Mouse (Mus musculus) kidney, adult 2 months (tissue): ENCODE measurements at regions not wholly inside any gene's neighbourhood (a gene's known extent, or its start where the extent isn't known, plus 50 kb on each side); places are given as distances from the start of the nearest gene placed in this dataset.

Experiments
- DNase-seq: peaks from one replicate; pipeline ENCODE4 v3.0.0; 2021
- H3K27ac ChIP-seq: fragments of 200-500 bp; 2 replicates; pipeline ENCODE4 v1.5.1; 2012; ENCODE audit warnings: low read depth, low read length, control low read depth, inconsistent platforms; ENCODE audit not compliant: insufficient read depth
- H3K27me3 ChIP-seq: fragments of 200-500 bp; replicated peaks from 2 replicates; pipeline ENCODE4 v1.6.1; 2012; ENCODE audit warnings: mild to moderate bottlenecking, moderate library complexity, low read length, inconsistent platforms; ENCODE audit not compliant: control insufficient read depth, insufficient read depth
- H3K36me3 ChIP-seq: fragments of 200-500 bp; 2 replicates; pipeline ENCODE4 v1.6.1; 2012; ENCODE audit warnings: mild to moderate bottlenecking, moderate library complexity, low read length, inconsistent platforms; ENCODE audit not compliant: control insufficient read depth, insufficient read depth
- H3K4me1 ChIP-seq: fragments of 200-500 bp; 2 replicates; pipeline ENCODE4 v1.6.1; 2011; ENCODE audit warnings: low read length; ENCODE audit not compliant: control insufficient read depth, insufficient read depth
- H3K4me3 ChIP-seq: fragments of 200-500 bp; 2 replicates; pipeline ENCODE4 v1.5.1; 2011; ENCODE audit warnings: mild to moderate bottlenecking, low read depth, low read length, control low read depth; ENCODE audit not compliant: insufficient read depth
- CTCF ChIP-seq: fragments of 200-500 bp; conservative IDR thresholded peaks from 2 replicates; pipeline ENCODE4 v1.5.1; 2011; ENCODE audit warnings: low read depth, mild to moderate bottlenecking, control low read depth, low read length, moderate library complexity, mixed read lengths; ENCODE audit not compliant: insufficient read depth, insufficient read length
- POLR2A ChIP-seq: fragments of 200-500 bp; IDR thresholded peaks from one replicate; pipeline ENCODE4 v1.6.1; 2011; ENCODE audit warnings: low read depth, low read length, control low read depth
- WGBS: fragments of 180-500 bp; shearing (Covaris S2); methylation state at CpG from one replicate; pipeline ENCODE4 v1.1.7; 2018; 5-methylcytosine and 5-hydroxymethylcytosine counted together

GRCm38 (mm10) chr6:117000951-117001725 lies 167.2 kb upstream of the Cxcl12 start:
- WGBS: 77% methylated on average over 7 of the region's 7 CpGs
- Histone ChIP-seq H3K27me3 (no peaks in the 10 kb centered on the region), H3K36me3 (no peaks in the 10 kb centered on the region), H3K4me3 (no peak overlapping the region), H3K4me1 (no peaks in the 10 kb centered on the region), H3K27ac (no peak overlapping the region)
- TF ChIP-seq POLR2A (no peak), CTCF (no peak)
- no peak for DNase-seq

GRCm38 (mm10) chr6:117012621-117013020 lies 155.7 kb upstream of the Cxcl12 start:
- no peak for DNase-seq
- H3K4me3 ChIP-seq: no peak overlapping the region
- H3K27me3 ChIP-seq: no peaks in the 10 kb centered on the region; the same call in 1 of the 2 replicates
- no peak overlapping the region for H3K27ac ChIP-seq
- H3K36me3 ChIP-seq: no peaks in the 10 kb centered on the region
- WGBS: 85% methylated on average over 5 of the region's 5 CpGs
- no peaks in the 10 kb centered on the region for H3K4me1 ChIP-seq
- TF ChIP-seq CTCF (no peak), POLR2A (no peak)

GRCm38 (mm10) chr6:117015461-117015860 lies 152.9 kb upstream of the Cxcl12 start:
- no peak overlapping the region for H3K27ac ChIP-seq
- no peak for DNase-seq
- no peak overlapping the region for H3K4me3 ChIP-seq
- 81% methylated on average over 3 of the region's 3 CpGs for WGBS
- no peaks in the 10 kb centered on the region; the same call in 1 of the 2 replicates for H3K27me3 ChIP-seq
- H3K4me1 ChIP-seq: no peaks in the 10 kb centered on the region
- no peaks in the 10 kb centered on the region for H3K36me3 ChIP-seq
- TF ChIP-seq POLR2A (no peak), CTCF (no peak)

- no peak for TF ChIP-seq POLR2A
- no peak for TF ChIP-seq CTCF
- no peaks in the 10 kb centered on the region for H3K4me1 ChIP-seq
- H3K27me3 ChIP-seq: no peaks in the 10 kb centered on the region
- 40% methylated on average over 10 of the region's 10 CpGs for WGBS
- H3K27ac ChIP-seq: no peak overlapping the region
- H3K36me3 ChIP-seq: no peaks in the 10 kb centered on the region
- H3K4me3 ChIP-seq: no peak overlapping the region
- DNase-seq: peak; percentile 48
Measured at GRCm38 (mm10) chr6:117021851-117022250, 146.5 kb upstream of the Cxcl12 start.

GRCm38 (mm10) chr6:117032042-117032746 lies 136.1 kb upstream of the Cxcl12 start:
- TF ChIP-seq POLR2A (no peak), CTCF (no peak)
- no peaks in the 10 kb centered on the region for H3K27me3 ChIP-seq
- peak; percentile 2 for DNase-seq
- H3K27ac ChIP-seq: no peak overlapping the region
- WGBS: 70% methylated on average over 8 of the region's 8 CpGs
- H3K36me3 ChIP-seq: no peaks in the 10 kb centered on the region
- no peak overlapping the region for H3K4me3 ChIP-seq
- no peaks in the 10 kb centered on the region for H3K4me1 ChIP-seq

- TF ChIP-seq CTCF (no peak), POLR2A (no peak)
- 68% methylated on average over 2 of the region's 2 CpGs for WGBS
- no peak for DNase-seq
Measured at GRCm38 (mm10) chr6:117043744-117044143, 124.6 kb upstream of the Cxcl12 start.

GRCm38 (mm10) chr6:117049459-117050010 lies 118.8 kb upstream of the Cxcl12 start:
- Histone ChIP-seq H3K4me1 (no peaks in the 10 kb centered on the region), H3K4me3 (no peak overlapping the region), H3K27me3 (no peaks in the 10 kb centered on the region), H3K27ac (no peak overlapping the region), H3K36me3 (no peaks in the 10 kb centered on the region)
- no peak for TF ChIP-seq CTCF
- no peak for TF ChIP-seq POLR2A
- WGBS: 27% methylated on average over 14 of the region's 14 CpGs
- peak; percentile 45 for DNase-seq

More at GRCm38 (mm10) chr6:117043744-117044143, 124.6 kb upstream of the Cxcl12 start:
- no peaks in the 10 kb centered on the region for H3K4me1 ChIP-seq
- H3K36me3 ChIP-seq: no peaks in the 10 kb centered on the region
- no peak overlapping the region for H3K4me3 ChIP-seq
- no peaks in the 10 kb centered on the region for H3K27me3 ChIP-seq
- H3K27ac ChIP-seq: no peak overlapping the region
